Mouse (Mus musculus): ENCODE results near the gene Rsph1. TPM values are rescaled to one million over a fixed set of nuclear protein-coding genes. Genes with fewer than 3 reads are reported as not detected.

Rsph1 gene
- polyA plus RNA-seq (2015; fragmentation: Illumina TruSeq; extraction: RNeasy Lipid Tissue Mini Kit (QIAGEN cat#74804); ENCODE audit: insufficient read depth, low replicate concordance): 0.48 TPM

DNA sequence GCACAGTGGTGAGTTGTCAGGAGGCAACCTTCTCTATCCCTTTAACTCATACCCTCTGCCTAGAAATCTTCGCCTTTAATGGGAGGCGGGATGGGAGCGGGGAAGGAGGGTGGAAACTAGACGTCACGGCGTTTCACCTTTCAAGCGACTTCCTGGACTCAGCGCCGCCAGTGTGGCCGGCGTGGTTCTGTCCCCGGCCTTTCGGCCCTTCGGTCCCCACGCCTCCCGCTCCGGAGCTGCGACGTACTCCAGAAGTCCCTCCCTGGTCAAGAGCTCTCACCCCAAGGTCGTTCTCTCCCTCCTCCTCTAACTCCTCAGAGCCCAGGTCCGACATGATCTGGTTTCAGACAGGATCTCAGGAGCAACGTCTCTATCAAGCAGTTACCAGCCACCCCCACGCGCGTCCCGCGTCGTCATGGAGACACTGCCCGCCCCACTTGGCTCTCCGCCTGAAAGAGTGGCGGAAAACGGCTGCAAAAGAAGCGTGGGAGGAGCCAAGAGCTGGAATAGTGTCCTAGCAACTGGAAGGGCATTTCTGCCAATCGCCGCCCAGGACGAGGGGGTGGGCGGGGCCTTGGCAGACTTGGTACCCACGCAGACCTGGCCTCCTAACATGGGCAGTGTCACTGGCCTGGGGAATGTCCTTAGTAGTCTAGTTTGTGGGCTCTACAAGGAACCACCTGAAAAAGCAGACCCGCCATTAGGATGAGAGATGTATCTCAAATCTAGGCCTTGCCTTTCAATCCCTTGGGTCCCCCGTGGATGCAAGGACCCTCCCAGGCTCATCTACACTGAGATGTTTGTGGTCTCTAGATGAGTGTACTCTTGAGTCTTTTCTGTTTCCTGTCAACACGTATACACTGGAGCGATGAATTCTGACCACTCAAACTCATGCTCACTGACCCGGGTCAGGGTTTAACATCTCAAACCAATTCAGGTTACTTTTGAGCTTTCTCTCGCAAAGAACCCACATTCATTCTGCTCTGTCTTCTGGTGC is at the start of gene Rsph1:
Rsph1 (minus strand) TSS at position 462 of the 997 bp plus-strand sequence.

DNA sequence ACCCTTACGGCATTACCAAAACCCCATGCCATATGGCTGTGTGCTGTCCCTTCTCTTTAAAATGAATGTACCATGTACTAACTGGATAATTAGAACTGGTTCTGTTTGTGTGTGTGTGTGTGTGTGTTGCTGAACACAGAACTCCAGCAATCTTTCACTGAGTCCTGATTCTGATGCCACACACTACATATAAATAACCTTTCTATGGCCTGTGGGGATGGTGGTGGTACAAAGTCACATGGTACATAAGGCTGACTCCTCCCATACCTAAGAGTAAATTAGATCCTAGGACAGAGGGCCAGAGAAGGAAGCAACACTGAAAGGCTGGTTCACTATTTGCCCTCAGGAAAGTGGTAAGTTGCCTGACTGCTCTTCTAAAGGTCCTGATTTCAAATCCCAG is 9.3 kb upstream of the Rsph1 start, which contains the start of gene Slc37a1:
Slc37a1 (plus strand) TSS at position 301 of the 400 bp plus-strand sequence.

DNA sequence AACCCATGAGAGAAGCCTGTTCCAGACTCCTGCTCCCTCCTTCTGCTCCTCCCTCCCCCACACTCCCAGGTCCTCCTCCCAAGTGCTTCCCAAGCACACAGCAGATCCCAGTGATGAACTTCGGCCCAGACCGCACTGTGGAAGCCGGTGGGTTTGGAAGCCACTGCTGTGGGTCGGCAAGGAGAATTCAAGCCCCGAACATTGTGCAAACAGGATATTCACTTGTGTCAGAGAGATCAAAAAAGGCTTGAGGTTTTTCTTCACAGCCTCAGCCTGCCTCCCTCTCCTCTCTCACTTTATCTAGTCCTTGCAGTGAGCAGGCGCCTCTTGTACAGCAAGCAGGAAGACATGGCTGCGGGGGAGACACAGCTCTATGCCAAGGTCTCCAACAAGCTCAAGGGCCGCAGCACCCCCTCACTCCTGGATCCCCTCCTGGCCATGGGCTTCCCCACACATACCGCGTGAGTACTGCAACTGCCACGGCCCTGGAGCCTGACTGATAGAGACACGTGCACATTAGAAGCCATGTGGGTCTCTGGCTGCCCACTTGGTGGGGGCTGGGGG is 69.3 kb downstream of the Rsph1 start, which contains the start of gene Ubash3a:
Ubash3a (plus strand) TSS at position 103 of the 564 bp plus-strand sequence.

Other genes with a start within 250 kb of the Rsph1 start
- gene Abcg1, start 219.7 kb downstream of the Rsph1 start, polyA plus RNA-seq (2015; fragmentation: Illumina TruSeq; extraction: RNeasy Lipid Tissue Mini Kit (QIAGEN cat#74804); ENCODE audit: insufficient read depth, low replicate concordance): 24.0 TPM
- gene Tff3, start 147.7 kb downstream of the Rsph1 start, polyA plus RNA-seq (2015; fragmentation: Illumina TruSeq; extraction: RNeasy Lipid Tissue Mini Kit (QIAGEN cat#74804); ENCODE audit: insufficient read depth, low replicate concordance): not detected
- 0.87 TPM for gene Tff2, start 133.1 kb downstream of the Rsph1 start, polyA plus RNA-seq (2015; fragmentation: Illumina TruSeq; extraction: RNeasy Lipid Tissue Mini Kit (QIAGEN cat#74804); ENCODE audit: insufficient read depth, low replicate concordance)
- gene Tff1, start 112.1 kb downstream of the Rsph1 start, polyA plus RNA-seq (2015; fragmentation: Illumina TruSeq; extraction: RNeasy Lipid Tissue Mini Kit (QIAGEN cat#74804); ENCODE audit: insufficient read depth, low replicate concordance): not detected
- gene Tmprss3, start 78.4 kb downstream of the Rsph1 start, polyA plus RNA-seq (2015; fragmentation: Illumina TruSeq; extraction: RNeasy Lipid Tissue Mini Kit (QIAGEN cat#74804); ENCODE audit: insufficient read depth, low replicate concordance): 0.26 TPM
- 10.1 TPM for gene Ubash3a, start 69.5 kb downstream of the Rsph1 start, polyA plus RNA-seq (2015; fragmentation: Illumina TruSeq; extraction: RNeasy Lipid Tissue Mini Kit (QIAGEN cat#74804); ENCODE audit: insufficient read depth, low replicate concordance)
- 13.6 TPM for gene Slc37a1, start 9.4 kb upstream of the Rsph1 start, polyA plus RNA-seq (2015; fragmentation: Illumina TruSeq; extraction: RNeasy Lipid Tissue Mini Kit (QIAGEN cat#74804); ENCODE audit: insufficient read depth, low replicate concordance)
- 1.0 TPM for gene Pde9a, start 108.8 kb upstream of the Rsph1 start, polyA plus RNA-seq (2015; fragmentation: Illumina TruSeq; extraction: RNeasy Lipid Tissue Mini Kit (QIAGEN cat#74804); ENCODE audit: insufficient read depth, low replicate concordance)
- gene Wdr4, start 242.6 kb upstream of the Rsph1 start, polyA plus RNA-seq (2015; fragmentation: Illumina TruSeq; extraction: RNeasy Lipid Tissue Mini Kit (QIAGEN cat#74804); ENCODE audit: insufficient read depth, low replicate concordance): 12.2 TPM
- gene Ndufv3, start 242.7 kb upstream of the Rsph1 start, polyA plus RNA-seq (2015; fragmentation: Illumina TruSeq; extraction: RNeasy Lipid Tissue Mini Kit (QIAGEN cat#74804); ENCODE audit: insufficient read depth, low replicate concordance): 85.8 TPM

Data from spleen, adult 10 weeks (tissue).